Mouse (Mus musculus) left cerebral cortex, adult 6 months (tissue): Measurements from ENCODE around the gene Cox5a. TPM values are rescaled to one million over a fixed set of nuclear protein-coding genes. Genes with fewer than 3 reads are reported as not detected.

Experiments used
- long read RNA-seq, 2 experiments: library from polyadenylated mRNA; unstranded; transcript quantifications; one replicate each; pipeline ENCODE4 v2.0.0; 2019 to 2020
- polyA plus RNA-seq: library from polyadenylated mRNA; unstranded; fragments of <200 nt; fragmentation: Nextera tagmentation; gene quantifications from 2 replicates; pipeline ENCODE4 v1.2.3, GENCODE M21; 2021

Gene Cox5a
- 1,376 and 1,378 TPM in 2 replicates for polyA plus RNA-seq
- long read RNA-seq, experiment 1, transcript Cox5a-201 (5 exons, 645 nt): major isoform, 132 of 146 reads
- long read RNA-seq, experiment 1, partial matches to known transcripts: 7 of 146 reads
- long read RNA-seq, experiment 1, other reads (novel, unspliced or antisense): 7 of 146 reads
- long read RNA-seq, experiment 2, transcript Cox5a-201 (5 exons, 645 nt): major isoform, 769 of 807 reads
- long read RNA-seq, experiment 2, partial matches to known transcripts: 21 of 807 reads
- long read RNA-seq, experiment 2, other reads (novel, unspliced or antisense): 15 of 807 reads

GRCm38 (mm10) chr9:57521056-57521911 lies at the start of gene Cox5a:
TSS of gene Cox5a (plus strand) at chr9:57521274.

GRCm38 (mm10) chr9:57503622-57504380 lies 17.3 kb upstream of the Cox5a start, which contains the start of gene Rpp25:
TSS of gene Rpp25 (plus strand) at chr9:57504026.

DNA sequence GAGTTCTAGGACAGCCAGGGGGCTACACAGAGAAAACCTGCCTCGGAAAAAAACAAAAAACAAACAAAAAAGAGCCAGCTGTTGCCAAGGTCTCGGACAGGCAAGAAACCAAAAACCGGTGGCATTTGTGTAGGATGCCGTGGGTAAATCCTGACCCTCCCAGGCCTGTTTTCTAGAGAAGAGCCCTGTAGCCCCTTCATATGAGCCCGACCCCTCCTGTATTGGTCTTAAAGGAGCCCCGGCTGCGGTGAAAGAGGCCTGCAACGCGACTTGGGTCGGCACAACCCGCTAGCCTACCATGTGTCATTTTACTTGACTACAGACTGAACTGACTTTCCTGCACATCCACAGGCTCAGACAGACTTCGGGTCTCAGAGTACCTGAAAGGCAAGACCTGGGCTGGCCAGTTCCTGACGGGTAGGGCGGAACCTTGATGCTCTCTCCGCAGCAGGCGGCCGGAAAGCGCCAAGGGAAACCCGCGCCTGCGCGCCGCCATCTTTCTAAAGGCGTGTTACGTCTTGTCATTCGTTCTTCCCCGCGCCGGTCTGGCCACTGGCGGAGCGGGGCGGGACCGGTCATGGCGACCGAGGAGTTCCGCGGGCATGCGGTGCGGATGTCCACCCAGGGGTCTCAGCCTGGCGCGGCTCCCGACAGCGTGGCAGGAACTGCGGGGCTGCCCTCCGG lies 16.1 kb downstream of the Cox5a start, which contains the start of gene Fam219b:
Gene Fam219b (plus strand): TSS at position 485 of the 684 bp plus-strand sequence.

GRCm38 (mm10) chr9:57552139-57552887 lies 31.2 kb downstream of the Cox5a start, which contains the start of gene Mpi:
TSS of gene Mpi (minus strand) at chr9:57552763.

GRCm38 (mm10) chr9:57560861-57561710 lies 40.0 kb downstream of the Cox5a start, which contains the start of gene Scamp2:
TSS of gene Scamp2 (plus strand) at chr9:57560943.

Other genes with a start within 250 kb of the Cox5a start
- 15.0 and 15.5 TPM in 2 replicates for gene Ppcdc, start 81.2 kb upstream of the Cox5a start, polyA plus RNA-seq
- gene Scamp5, start 53.2 kb upstream of the Cox5a start, polyA plus RNA-seq: 177 and 316 TPM in 2 replicates
- gene Rpp25, start 17.2 kb upstream of the Cox5a start, polyA plus RNA-seq: 28.6 and 31.5 TPM in 2 replicates
- gene Fam219b, start 16.3 kb downstream of the Cox5a start, polyA plus RNA-seq: 10.2 and 15.6 TPM in 2 replicates
- gene Mpi, start 31.5 kb downstream of the Cox5a start, polyA plus RNA-seq: 43.9 and 57.3 TPM in 2 replicates
- 27.6 and 31.6 TPM in 2 replicates for gene Scamp2, start 39.7 kb downstream of the Cox5a start, polyA plus RNA-seq
- 9.0 and 10.7 TPM in 2 replicates for gene Ulk3, start 68.2 kb downstream of the Cox5a start, polyA plus RNA-seq
- gene Cplx3, start 85.0 kb downstream of the Cox5a start, polyA plus RNA-seq: 14.1 and 17.1 TPM in 2 replicates
- not detected in 2 replicates for gene Lman1l, start 99.5 kb downstream of the Cox5a start, polyA plus RNA-seq
- gene Csk, start 132.4 kb downstream of the Cox5a start, polyA plus RNA-seq: 4.2 and 6.2 TPM in 2 replicates
- gene Cyp1a2, start 162.4 kb downstream of the Cox5a start, polyA plus RNA-seq: not detected in 2 replicates
- 0.08 and 0.15 TPM in 2 replicates for gene Cyp1a1, start 166.7 kb downstream of the Cox5a start, polyA plus RNA-seq
- gene Edc3, start 187.3 kb downstream of the Cox5a start, polyA plus RNA-seq: 9.0 and 10.6 TPM in 2 replicates
- gene Clk3, start 244.6 kb downstream of the Cox5a start, polyA plus RNA-seq: 34.3 and 39.4 TPM in 2 replicates